Mouse (Mus musculus) hindbrain, embryonic 11.5 days (tissue): ENCODE measurements around the gene Ntsr1. TPM values are rescaled to one million over a fixed set of nuclear protein-coding genes. Genes with fewer than 3 reads are reported as not detected.

Experiments
- ATAC-seq: fragments of 200-750 bp; cut with Nextera tagmentation; 2 replicates; pipeline ENCODE4 v1.8.0; 2017; ENCODE audit warnings: mild to moderate bottlenecking, moderate TSS enrichment, moderate library complexity; ENCODE audit not compliant: low FRiP score
- DNase-seq: peaks from one replicate; pipeline ENCODE4 v3.0.0-alpha.2; 2015; ENCODE audit warnings: low spot score
- H3K27ac ChIP-seq: fragments of 300-500 bp; sonication (generic); 2 replicates; pipeline ENCODE4 v1.5.1; 2014; ENCODE audit warnings: mild to moderate bottlenecking, low read depth, low read length
- H3K27me3 ChIP-seq: fragments of 300-500 bp; sonication (generic); 2 replicates; pipeline ENCODE4 v1.6.1; 2014; ENCODE audit warnings: mild to moderate bottlenecking, low read length, moderate library complexity, mixed read lengths; ENCODE audit not compliant: control insufficient read depth, insufficient read depth
- H3K36me3 ChIP-seq: fragments of 300-500 bp; sonication (generic); 2 replicates; pipeline ENCODE4 v1.6.1; 2014; ENCODE audit warnings: mild to moderate bottlenecking, low read length, moderate library complexity, mixed read lengths; ENCODE audit not compliant: control insufficient read depth, insufficient read depth
- H3K4me1 ChIP-seq: fragments of 300-500 bp; sonication (generic); replicated peaks from 2 replicates; pipeline ENCODE4 v1.6.1; 2014; ENCODE audit warnings: low read length, mixed read lengths; ENCODE audit not compliant: control insufficient read depth, insufficient read depth
- H3K4me2 ChIP-seq: fragments of 300-500 bp; sonication (generic); replicated peaks from 2 replicates; pipeline ENCODE4 v1.6.1; 2014; ENCODE audit warnings: mild to moderate bottlenecking, low read depth, low read length
- H3K4me3 ChIP-seq: fragments of 300-500 bp; sonication (generic); 2 replicates; pipeline ENCODE4 v1.5.1; 2014; ENCODE audit warnings: low read depth, low read length
- H3K9ac ChIP-seq: fragments of 300-500 bp; sonication (generic); 2 replicates; pipeline ENCODE4 v1.6.1; 2014; ENCODE audit warnings: low read depth, low read length
- H3K9me3 ChIP-seq: fragments of 300-500 bp; sonication (generic); 2 replicates; pipeline ENCODE4 v1.6.1; 2016; ENCODE audit warnings: low read length; ENCODE audit not compliant: control insufficient read depth
- WGBS: fragments of 180-500 bp; shearing (Covaris S2); extraction: QIAGEN DNeasy Blood & Tissue Kit; methylation state at CpG from one replicate; pipeline ENCODE4 v1.1.7; 2014; 5-methylcytosine and 5-hydroxymethylcytosine counted together
- polyA plus RNA-seq: library from polyadenylated mRNA; unstranded; fragments of >200 nt; fragmentation: Nextera tagmentation; extraction: Ambion mirVana; gene quantifications from 2 replicates; pipeline ENCODE4 v1.2.1, GENCODE M21; 2014

The Ntsr1 gene
- polyA plus RNA-seq, 1 experiment from 2014 or later = 0.15 TPM

DNA sequence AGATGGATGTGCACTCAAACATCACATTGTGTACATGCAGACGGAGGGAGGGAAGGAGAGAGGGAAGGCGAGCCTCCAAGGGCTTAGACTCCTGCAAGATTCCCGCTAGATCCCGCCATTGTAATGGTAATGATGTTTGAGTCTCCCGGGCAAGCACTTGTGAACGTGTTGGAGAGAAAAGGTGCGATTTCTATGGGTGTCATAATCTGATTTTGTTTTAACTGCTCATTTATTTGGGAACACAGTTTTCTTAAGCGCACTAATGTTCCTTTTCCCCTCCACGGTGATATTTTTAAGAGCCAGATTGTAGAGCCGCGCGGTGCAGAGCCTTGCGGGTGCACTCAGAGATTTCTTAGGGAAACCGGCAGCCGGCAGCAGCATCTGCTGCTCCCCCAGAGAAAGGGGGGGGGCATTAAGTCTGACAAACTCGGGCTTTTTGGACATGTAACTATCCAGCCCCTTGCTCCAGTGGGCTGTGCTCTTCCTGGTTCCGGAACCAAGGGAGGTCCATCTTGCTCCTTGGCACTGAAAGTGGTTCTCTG lies 11.5 kb upstream of the Ntsr1 start:
- H3K9ac ChIP-seq = peak overlapping the region; percentile 44; the same call in 1 of the 2 replicates
- H3K36me3 ChIP-seq = no peaks in the 10 kb centered on the region
- no peak overlapping the region for H3K27ac ChIP-seq
- no peak overlapping the region for H3K4me3 ChIP-seq
- ATAC-seq (peak; percentile 59), DNase-seq (peak; percentile 64)
- 11% methylated on average over 17 of the region's 17 CpGs for WGBS
- no peaks in the 10 kb centered on the region for H3K9me3 ChIP-seq
- peak overlapping the region; percentile 44 for H3K4me2 ChIP-seq
- H3K27me3 ChIP-seq = no peaks in the 10 kb centered on the region; the same call in 1 of the 2 replicates
- H3K4me1 ChIP-seq = peaks cover 2% of the 10 kb centered on the region; the same call in 1 of the 2 replicates

DNA sequence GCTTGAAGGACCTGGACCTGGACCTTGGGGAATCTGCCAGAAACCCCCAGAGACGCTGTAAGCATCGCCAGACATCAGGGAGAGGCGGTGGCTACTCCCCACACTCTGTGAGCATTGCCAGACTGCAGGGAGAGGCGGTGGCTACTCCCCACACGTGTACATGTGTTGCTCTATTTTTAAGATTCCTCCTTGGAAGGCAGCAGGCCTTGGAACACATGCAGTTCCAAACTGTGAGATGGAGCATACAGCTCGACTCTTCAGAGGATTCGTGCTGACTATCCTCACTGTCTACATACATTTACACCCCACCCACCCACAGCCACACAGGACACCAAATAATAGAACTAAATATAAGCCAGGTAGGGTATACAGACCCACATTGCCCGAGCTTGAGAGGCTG lies 3.9 kb upstream of the Ntsr1 start:
- ATAC-seq (no peak), DNase-seq (no peak)
- Histone ChIP-seq H3K9ac (no peak overlapping the region), H3K27me3 (peaks cover 25% of the 10 kb centered on the region), H3K27ac (no peak overlapping the region), H3K4me3 (no peak overlapping the region), H3K4me1 (peaks cover 11% of the 10 kb centered on the region), H3K4me2 (no peak overlapping the region), H3K9me3 (no peaks in the 10 kb centered on the region), H3K36me3 (no peaks in the 10 kb centered on the region)
- 83% methylated on average over 8 of the region's 8 CpGs for WGBS

GRCm38 (mm10) chr2:180500726-180501125 lies 950 bp downstream of the Ntsr1 start:
- no peak for ATAC-seq
- 44% methylated on average over 13 of the region's 13 CpGs for WGBS
- peaks cover 27% of the 10 kb centered on the region for H3K27me3 ChIP-seq

GRCm38 (mm10) chr2:180501217-180501967 lies 1.6 kb downstream of the Ntsr1 start:
- no peaks in the 10 kb centered on the region for H3K9me3 ChIP-seq
- WGBS = 35% methylated on average over 9 of the region's 9 CpGs
- no peak overlapping the region for H3K9ac ChIP-seq
- H3K4me3 ChIP-seq = no peak overlapping the region
- DNase-seq = peak; percentile 22
- H3K27ac ChIP-seq = no peak overlapping the region
- ATAC-seq = no peak
- H3K36me3 ChIP-seq = no peaks in the 10 kb centered on the region
- peaks cover 27% of the 10 kb centered on the region for H3K27me3 ChIP-seq
- H3K4me2 ChIP-seq = no peak overlapping the region
- peaks cover 12% of the 10 kb centered on the region for H3K4me1 ChIP-seq

More at GRCm38 (mm10) chr2:180500726-180501125, 950 bp downstream of the Ntsr1 start:
- DNase-seq = peak; percentile 22
- Histone ChIP-seq H3K27ac (no peak overlapping the region), H3K9ac (no peak overlapping the region), H3K4me2 (no peak overlapping the region), H3K36me3 (no peaks in the 10 kb centered on the region), H3K4me3 (no peak overlapping the region), H3K4me1 (peaks cover 11% of the 10 kb centered on the region), H3K9me3 (no peaks in the 10 kb centered on the region)

GRCm38 (mm10) chr2:180506281-180506680 lies 6.5 kb downstream of the Ntsr1 start:
- Histone ChIP-seq H3K9ac (no peak overlapping the region), H3K4me1 (0 out of 2 replicates have a peak, but pooled peaks cover 2% of the 10 kb centered on the region), H3K4me2 (no peak overlapping the region; the same call in 1 of the 2 replicates), H3K36me3 (no peaks in the 10 kb centered on the region), H3K27ac (no peak overlapping the region), H3K27me3 (no peaks in the 10 kb centered on the region; the same call in 1 of the 2 replicates), H3K9me3 (no peaks in the 10 kb centered on the region), H3K4me3 (no peak overlapping the region)
- WGBS = 44% methylated on average over 5 of the region's 5 CpGs
- ATAC-seq (no peak), DNase-seq (no peak)

DNA sequence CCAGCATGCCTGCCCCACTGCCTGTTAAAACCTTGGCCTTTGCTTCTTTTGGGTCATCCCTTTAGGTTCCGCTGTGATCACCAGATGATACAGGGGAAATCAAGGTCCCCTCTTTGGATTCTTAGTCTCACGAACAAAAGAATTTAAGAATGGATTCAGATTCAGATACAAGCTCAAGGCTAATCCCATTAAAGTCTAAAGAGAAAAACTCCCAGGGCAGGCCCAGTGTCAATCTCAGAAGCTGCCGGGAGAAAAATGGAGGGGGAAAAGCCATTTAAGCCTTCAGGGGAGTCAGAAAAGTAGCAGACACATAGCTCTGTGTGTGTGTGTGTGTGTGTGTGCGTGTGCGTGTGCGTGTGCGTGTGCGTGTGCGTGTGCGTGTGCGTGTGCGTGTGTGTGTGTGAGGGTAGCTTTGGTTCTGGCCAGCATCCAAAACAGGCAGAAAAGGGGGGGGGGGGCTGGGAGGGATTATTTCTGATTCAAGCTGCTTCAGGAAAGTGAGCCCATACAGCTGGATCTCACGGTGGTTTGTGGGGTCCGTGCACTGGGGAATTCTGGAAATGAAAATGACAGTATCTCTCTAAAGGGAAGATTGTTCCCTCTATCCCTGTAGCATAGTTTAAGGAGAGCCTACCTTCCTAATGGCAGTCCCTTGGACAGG lies 8.8 kb downstream of the Ntsr1 start:
- Histone ChIP-seq H3K27ac (no peak overlapping the region), H3K9me3 (no peaks in the 10 kb centered on the region), H3K9ac (no peak overlapping the region), H3K4me1 (peaks cover 2% of the 10 kb centered on the region; the same call in 1 of the 2 replicates), H3K4me3 (no peak overlapping the region), H3K27me3 (no peaks in the 10 kb centered on the region; the same call in 1 of the 2 replicates), H3K4me2 (no peak overlapping the region), H3K36me3 (no peaks in the 10 kb centered on the region)
- DNase-seq = no peak
- WGBS = 73% methylated on average over 14 of the region's 14 CpGs
- ATAC-seq = no peak

- Histone ChIP-seq H3K4me2 (no peak overlapping the region), H3K27ac (no peak overlapping the region), H3K4me1 (peaks cover 2% of the 10 kb centered on the region; the same call in 1 of the 2 replicates), H3K27me3 (peaks cover 2% of the 10 kb centered on the region; the same call in 1 of the 2 replicates), H3K4me3 (no peak overlapping the region), H3K9ac (no peak overlapping the region), H3K9me3 (no peaks in the 10 kb centered on the region), H3K36me3 (no peaks in the 10 kb centered on the region)
- ATAC-seq = no peak
- WGBS = 76% methylated on average over 5 of the region's 5 CpGs
- DNase-seq = no peak
These were observed 11.1 kb downstream of the Ntsr1 start for GRCm38 (mm10) chr2:180510867-180511266.

DNA sequence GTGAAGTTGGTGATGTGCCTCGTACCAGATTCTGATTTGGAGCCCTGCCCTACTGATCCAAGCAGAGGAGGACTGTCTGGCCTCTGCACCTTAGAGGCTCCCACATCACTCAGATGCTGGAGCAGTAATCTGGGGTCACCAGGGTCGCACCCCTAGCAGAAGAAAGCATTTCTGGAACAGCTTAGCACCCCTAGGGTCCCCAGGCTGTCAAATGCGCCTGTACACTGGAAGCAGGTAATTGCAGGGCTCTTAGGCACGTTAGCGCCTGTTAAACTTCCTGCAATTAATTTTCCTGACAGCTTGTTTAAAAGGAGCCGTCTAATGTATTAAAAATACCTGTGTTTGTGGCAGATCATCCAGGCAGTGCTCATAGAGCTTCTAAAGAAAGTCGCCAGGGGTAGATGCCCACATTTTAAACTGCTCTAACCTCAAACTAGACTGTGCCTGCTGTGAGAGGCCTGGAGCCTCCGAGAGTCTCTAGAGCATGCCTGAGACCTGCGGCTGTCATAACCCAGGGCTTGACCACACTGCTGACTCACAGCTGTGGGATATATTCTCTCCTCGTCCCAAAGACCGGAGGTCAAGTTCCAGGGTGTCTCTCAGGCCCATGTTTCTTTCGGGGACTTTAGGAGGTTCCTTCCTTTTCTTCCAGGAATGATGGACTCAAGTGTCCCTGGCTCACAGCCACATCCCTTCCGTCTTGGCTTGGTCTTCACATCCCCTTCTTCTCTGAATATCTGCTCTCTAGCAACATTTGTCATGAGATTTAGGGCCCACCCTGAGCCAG lies 12.3 kb downstream of the Ntsr1 start:
- no peak for ATAC-seq
- Histone ChIP-seq H3K4me1 (no peaks in the 10 kb centered on the region; the same call in 1 of the 2 replicates), H3K36me3 (no peaks in the 10 kb centered on the region), H3K9ac (no peak overlapping the region), H3K27me3 (peaks cover 2% of the 10 kb centered on the region; the same call in 1 of the 2 replicates), H3K9me3 (no peaks in the 10 kb centered on the region), H3K27ac (no peak overlapping the region), H3K4me3 (no peak overlapping the region), H3K4me2 (no peak overlapping the region)
- 62% methylated on average over 13 of the region's 13 CpGs for WGBS
- DNase-seq = no peak
